Mouse (Mus musculus): ENCODE data around the gene Polk.

Polk gene

DNA sequence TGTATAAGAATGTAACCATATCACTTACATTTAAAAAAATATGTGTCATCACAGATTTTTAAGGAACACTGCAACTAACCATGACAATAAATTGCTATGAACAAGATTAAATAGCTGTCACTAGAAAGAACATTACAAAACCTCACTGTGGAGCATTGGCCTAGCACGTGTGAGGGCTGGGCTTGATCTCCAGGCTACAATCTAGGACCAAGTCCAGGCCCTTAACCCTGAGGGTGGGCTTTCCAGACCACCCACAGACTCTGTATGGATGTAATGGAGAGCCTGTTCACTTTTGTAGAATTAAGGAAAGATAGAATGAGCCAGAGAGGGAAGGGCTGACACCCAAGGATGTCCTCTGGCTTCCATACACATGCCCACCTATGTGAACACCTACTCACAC lies 79.7 kb downstream of the Polk start:
- DNase-seq (ENCODE audit: low spot score in 2 of 2): no peak

DNA sequence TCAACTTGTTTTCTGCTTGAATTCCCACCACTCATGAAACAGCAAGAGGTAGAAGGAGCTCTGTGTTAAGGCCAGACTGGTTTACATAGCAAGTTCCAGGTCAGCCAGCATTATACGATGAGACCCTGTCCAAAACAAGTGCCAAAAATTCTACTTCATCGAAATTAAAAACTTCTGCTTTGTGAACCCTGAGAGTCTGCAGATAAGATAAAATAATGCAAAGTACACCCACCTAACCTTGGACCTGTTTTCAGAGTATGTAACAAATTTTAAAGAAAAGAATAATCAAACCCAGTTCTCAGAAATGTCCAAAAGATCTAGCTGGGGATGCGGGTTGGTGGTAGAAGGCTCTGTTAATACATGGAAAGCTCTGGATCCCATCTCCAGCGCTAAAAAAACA lies 83.8 kb downstream of the Polk start:
- DNase-seq (ENCODE audit: low spot score in 2 of 2): no peak

DNA sequence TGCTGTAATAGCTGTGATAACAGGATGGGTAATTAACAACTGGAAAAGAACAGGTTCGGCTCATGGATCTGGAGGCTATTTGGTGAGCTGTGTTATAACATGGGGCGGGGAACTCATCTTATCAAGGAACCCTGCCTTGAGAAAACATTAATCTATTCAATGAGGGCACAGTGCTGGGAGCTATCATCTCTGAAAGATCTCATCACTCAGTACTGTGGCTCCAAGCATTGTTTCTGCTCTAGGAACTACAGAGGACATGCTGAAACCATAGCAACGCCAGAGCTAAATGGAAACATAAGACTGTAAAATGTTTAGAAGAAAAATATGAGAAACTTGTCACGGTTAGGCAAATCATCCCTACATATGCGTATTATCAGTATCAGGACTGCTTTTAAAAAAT lies 84.4 kb downstream of the Polk start:
- no peak for DNase-seq (ENCODE audit: low spot score in 2 of 2)

DNA sequence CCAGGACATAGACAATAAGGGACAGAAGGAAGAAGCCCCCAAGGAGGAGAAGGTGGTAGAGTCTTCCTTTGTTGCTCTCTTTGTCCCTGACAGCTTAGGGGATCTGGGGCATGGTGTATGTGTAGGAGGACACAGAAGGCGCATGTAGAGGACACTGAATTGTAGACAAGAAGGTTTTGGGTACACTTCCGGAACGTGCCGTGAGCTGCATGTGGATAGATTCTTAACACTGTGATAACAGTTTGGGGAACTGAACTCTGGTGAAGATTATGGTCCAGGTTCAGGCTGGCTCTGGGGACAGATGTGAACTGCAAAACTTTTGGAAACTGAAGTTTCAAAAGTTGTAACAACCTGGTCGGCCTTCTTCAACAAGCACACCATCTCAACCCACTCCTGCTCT lies 84.8 kb downstream of the Polk start:
- DNase-seq (ENCODE audit: low spot score in 2 of 2): no peak

DNA sequence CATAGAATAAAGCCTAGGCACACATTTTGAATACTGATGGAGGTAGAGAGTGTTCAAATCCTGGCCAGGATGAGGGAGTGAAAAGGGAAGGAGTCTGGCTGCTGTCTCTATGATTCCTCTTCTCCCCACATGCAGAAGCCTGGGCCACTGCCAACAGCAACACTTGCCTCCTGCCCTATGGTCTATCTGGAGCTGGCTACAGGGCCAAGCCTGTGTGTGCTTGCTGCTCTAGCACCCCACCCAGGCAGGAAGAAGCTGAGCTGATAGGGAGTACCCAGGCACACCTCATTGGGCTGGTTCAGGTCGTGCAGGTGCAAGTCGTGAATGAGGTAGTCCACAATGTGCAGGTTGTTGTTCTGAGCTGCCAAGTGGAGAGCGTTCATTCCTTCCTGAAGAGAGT lies 88.1 kb downstream of the Polk start:
- DNase-seq (ENCODE audit: low spot score in 2 of 2): no peak

DNA sequence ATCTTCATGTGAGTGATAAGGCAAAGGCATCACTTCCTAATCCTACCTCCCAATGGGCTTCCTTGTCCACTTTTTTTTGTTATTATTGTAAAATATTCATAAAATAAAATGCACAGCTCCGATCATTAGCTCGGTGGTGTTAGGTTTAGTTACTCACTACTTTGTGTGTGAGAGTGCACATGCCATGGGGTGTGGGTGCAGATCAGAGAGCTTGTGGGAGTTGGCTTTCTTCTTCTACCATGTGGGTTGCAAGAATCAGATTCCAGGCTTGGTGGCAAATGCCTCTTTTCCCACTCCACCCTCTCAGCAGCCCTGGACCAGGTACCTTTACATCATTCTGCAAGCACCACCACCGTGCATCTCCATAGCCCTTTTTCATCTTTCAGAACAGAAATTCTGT lies 89.8 kb downstream of the Polk start:
- DNase-seq (ENCODE audit: low spot score in 2 of 2): no peak

DNA sequence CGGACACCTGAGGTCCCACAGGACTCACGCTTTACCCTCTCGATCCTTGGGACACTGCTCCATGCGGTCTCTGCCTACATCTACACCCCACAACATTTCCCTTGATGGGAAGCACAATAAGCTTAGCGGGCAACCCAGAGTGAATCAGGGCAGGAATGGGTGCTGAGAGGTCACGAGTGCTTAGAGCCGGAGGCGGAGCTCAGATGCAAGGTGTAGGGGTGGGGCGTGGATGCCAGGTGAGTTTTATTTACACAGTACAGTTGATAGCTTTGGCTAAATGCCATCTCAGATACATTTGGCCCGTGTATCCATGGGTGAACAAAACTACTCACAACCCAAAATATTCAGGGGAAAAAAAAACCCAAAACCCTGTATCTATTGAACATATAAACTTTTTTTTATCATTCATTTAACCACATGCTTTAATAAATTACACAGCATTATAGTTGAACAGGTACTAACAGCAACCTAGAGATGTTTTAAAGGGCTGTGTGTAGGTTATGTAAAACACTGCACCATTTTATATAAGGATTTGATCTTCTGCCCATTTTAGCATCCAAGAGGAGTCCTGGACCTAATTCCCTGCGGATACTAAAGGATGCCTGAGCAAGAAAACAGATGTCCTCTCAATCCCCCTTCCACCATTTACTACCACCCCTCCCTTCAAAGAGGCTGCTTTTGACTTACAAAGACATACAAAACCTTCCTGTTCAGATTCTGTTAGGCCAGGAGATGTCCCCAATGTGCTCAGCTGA lies 90.8 kb downstream of the Polk start:
- no peak for DNase-seq (ENCODE audit: low spot score in 2 of 2)

DNA sequence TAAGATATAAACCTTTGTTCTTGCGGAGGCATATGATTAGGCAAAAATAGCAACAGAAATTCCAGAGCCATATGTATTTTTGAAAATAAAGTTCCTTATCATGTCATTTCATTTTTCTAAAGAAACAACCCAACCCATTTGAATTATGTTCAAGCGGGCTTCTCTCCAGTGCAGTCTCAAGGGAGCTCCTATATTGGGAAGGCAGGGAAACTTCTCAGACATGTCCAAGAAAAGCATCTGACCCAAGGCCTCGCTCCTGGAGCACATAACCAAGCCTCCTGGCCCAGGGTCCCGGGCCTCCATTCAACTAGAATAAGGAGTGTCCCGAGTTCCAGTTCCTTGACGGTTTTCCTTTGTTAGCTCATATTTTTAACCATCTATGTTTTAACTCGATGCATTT lies 91.5 kb downstream of the Polk start:
- no peak for DNase-seq (ENCODE audit: low spot score in 2 of 2)

DNA sequence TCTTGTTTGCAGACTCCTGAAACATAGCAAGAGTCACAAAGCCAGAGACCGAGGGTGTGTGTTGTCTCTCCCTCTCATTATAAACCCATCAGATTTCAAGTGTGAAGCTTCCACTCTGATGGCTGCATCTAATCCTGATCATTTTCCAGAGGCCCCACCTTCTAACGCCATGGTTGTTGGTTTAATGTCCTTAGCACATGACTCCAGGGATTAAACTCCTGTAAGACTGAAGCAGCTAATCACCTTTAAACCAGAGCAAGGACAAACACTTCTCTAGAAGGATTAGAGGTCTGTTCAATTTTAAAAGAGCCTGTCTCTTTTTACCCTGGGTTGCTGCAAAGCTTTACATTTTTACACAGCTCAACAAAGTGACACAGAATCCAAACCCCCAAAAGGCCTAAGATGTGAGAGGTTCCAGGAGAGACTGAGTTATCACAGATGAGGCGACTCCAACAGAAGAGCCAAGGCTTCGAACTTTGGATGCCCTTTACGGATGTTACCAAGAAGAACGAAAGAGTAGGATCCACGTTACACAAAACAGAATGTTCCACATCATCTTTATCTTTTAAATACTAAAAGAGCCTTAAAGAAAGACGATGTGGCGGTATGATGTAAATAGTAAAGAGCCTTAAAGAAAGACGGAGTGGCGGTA lies 92.0 kb downstream of the Polk start:
- no peak for DNase-seq (ENCODE audit: low spot score in 2 of 2)

DNA sequence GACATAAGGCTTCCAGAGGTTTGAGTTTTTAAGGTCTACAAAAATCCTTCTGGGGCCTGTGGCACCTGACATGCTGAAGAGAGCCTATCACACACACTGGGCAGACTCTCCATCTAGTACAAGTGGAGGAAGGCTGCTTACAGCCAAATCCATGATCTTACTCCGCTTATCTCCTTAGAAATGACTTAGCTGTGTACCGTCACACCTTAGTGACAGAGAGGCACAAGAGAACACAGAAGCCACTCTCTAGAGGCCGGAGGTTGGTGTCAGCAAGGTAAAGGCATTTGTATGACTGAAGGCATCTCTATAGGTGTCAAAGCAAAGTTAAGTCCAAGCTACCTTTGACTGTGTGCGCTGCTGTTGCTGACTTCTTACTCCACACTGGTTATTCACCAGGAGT lies 101.9 kb downstream of the Polk start:
- DNase-seq (ENCODE audit: low spot score in 2 of 2): no peak

DNA sequence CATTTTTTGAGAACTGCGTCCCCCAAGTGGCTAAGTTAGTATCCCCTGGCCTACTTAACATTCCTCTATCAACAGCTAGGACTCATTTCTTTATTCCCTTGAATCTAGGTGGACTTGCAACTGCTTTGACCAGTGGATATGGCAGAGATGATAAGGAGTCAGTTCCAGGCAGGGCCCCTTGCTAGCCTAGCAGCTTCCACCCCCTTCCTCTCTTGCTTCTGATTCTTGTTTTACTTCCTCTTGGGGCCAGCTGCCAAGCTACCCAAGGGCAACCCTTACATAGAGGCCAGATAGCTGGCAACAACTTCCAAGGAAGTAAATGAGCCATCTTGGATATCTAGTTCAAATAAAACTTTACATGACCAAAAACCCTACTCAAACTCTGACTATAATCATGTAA lies 105.5 kb downstream of the Polk start:
- DNase-seq (ENCODE audit: low spot score in 2 of 2): no peak

DNA sequence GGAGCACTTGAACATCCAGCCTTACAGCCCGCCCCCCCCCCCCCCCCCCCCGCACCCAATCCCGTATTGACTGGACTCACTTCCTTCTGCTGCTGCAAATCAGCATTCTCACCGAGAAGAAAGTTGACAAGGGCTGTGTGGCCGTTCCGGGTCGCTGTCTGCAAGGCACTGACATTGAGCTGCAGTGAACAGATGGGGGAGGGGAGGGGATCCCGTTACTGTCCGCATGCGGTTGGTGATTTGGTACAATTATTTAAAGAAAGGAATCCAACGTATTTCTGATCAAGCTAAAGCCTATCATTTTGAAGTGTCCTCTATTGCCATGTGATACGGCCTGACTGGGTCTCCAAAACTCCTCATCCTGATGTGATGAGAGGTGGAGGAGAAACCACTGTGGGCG lies 106.6 kb downstream of the Polk start:
- no peak for DNase-seq (ENCODE audit: low spot score in 2 of 2)

DNA sequence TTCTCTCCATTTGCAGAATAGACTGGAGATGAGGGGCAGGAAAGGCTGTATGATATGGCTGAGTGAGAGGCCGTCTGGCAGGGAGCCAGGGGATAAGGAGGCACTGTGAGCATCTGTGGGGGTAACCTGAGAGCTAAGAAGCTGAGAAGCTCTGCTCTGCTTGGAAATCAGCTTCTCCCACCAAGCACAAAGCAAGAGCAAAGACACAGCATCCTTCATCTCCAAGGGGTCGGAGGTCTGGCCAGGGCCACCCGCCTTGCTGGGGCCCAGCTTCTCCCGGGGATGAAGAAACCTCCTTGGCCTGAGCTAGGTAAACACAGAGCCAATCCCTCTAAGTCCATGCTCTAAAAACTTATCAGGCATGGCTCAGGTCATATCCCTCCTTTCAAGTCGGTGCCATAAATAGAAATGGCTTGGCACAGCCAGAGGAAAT lies 107.5 kb downstream of the Polk start:
- no peak for DNase-seq (ENCODE audit: low spot score in 2 of 2)

DNA sequence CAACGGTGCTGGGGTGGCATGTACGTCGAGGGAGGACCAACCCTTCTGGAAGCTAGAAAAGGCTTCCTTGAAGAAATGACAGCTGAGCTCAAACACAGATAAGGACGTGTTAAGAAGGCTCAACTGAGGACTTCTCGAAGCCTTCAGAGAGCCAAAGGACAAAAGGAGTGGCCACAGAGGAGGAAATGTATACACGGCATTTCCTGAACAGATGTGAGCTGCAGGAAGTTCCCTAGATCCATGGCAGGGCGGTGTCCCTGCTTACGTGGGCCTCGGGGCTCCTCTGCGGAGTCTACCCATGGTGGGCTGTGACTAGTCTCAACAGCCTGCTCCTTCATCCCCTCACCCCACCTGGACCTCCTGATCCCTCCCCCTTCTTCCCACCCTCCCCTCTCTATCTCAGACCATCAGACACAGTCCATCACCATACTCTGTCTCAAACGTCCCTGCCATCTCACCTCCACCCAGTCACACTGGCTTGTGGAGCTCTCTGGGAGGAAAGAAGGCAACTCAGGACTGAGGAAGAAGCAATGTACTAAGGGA lies 108.7 kb downstream of the Polk start:
- no peak for DNase-seq (ENCODE audit: low spot score in 2 of 2)

DNA sequence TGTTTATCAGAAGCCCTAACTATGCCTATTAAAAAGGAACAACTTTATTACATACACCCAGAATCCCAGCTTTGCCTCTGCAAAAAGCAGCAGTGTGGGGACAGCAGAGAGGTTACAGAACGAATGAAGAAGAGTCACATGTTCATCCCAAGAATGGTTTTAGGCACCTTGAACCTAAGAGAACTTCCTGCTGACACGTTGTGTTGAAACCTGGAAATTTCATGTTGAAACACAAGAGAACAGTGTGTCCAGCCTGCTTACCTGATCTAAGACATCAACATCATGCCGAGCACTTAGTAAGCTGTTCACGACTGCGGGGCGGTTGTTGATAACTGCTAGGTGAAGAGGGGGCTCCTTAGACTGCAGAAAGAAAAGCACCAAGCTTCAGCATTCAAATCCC lies 109.3 kb downstream of the Polk start:
- no peak for DNase-seq (ENCODE audit: low spot score in 2 of 2)

DNA sequence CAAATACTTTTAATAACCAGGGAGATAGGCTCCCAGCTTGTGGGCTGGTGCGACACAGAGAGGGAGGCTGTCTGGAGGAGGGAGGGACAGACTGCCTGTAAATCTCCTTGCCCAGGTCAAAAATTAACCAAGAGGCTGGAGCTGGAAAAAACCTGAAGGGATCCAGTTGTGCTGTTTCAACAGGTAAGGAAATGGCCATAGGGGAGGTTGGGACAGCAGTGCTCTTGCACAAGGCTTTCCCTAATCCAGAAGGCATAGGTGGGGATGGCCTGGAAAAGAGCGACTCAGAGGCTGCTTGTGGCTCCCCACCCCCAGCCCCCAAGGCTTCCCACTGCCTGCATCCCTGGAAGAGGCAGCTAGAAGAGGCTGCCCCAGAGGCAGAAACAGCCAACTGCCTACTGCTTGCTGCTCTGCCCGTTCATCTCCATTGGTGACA lies 110.0 kb downstream of the Polk start:
- DNase-seq (ENCODE audit: low spot score in 2 of 2): no peak

DNA sequence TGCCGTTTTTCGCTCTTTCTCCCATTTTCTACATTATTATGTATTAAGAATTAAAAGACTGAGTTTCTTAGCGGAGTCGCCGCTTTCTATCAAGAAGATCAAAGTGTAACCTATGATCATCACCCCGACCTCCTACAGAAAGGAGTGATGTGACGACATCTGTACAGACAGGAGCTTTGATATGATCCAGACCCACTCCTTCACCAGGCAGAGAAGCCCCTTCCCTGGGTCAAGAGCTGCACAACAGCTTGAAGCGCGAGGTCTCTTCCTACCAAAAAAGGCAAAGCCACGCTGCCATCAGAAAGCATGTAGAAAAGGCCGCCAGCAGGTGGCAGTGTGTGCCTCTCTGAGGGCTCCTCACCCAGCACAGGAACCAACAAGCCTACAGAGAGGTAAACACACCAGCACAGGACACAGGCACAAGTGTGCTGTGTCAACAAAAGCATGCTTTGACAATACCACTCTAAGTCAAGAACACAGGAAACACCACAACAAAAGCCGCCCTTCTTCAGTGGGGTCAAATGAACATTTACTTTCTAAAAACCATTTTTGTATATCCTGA lies 110.7 kb downstream of the Polk start:
- DNase-seq (ENCODE audit: low spot score in 2 of 2): peak; percentile 84 to 91

All from frontal cortex, postnatal 25 days (tissue).